Mouse (Mus musculus) bone marrow macrophage, adult 2 months (primary cell): Measurements from ENCODE around the gene Noc4l. TPM values are rescaled to one million over a fixed set of nuclear protein-coding genes. Genes with fewer than 3 reads are reported as not detected.

Experiments used
- H3K27ac ChIP-seq: 2 replicates; pipeline ENCODE4 v1.5.1; 2012; ENCODE audit warnings: low read depth, low read length; ENCODE audit not compliant: insufficient read depth
- H3K4me1 ChIP-seq: 2 replicates; pipeline ENCODE4 v1.6.1; 2012; ENCODE audit warnings: low read length; ENCODE audit not compliant: control insufficient read depth, insufficient read depth
- H3K4me3 ChIP-seq: 2 replicates; pipeline ENCODE4 v1.5.1; 2012; ENCODE audit warnings: mild to moderate bottlenecking, low read length, moderate library complexity; ENCODE audit not compliant: insufficient read depth
- CTCF ChIP-seq: IDR thresholded peaks from 2 replicates; pipeline ENCODE4 v1.5.1; 2012; ENCODE audit warnings: low read depth, mild to moderate bottlenecking, low read length, moderate library complexity
- POLR2A ChIP-seq: IDR thresholded peaks from 2 replicates; pipeline ENCODE4 v1.6.1; 2012; ENCODE audit warnings: mild to moderate bottlenecking, low read depth, low read length, borderline replicate concordance
- polyA plus RNA-seq: library from polyadenylated mRNA; stranded (reverse); fragments of >200 nt; gene quantifications from 2 replicates; pipeline ENCODE4 v1.2.4, GENCODE M21; 2012; ENCODE audit not compliant: missing spikeins, insufficient read depth, insufficient read length

The Noc4l gene
- polyA plus RNA-seq, 1 experiment: 12.9 TPM

DNA sequence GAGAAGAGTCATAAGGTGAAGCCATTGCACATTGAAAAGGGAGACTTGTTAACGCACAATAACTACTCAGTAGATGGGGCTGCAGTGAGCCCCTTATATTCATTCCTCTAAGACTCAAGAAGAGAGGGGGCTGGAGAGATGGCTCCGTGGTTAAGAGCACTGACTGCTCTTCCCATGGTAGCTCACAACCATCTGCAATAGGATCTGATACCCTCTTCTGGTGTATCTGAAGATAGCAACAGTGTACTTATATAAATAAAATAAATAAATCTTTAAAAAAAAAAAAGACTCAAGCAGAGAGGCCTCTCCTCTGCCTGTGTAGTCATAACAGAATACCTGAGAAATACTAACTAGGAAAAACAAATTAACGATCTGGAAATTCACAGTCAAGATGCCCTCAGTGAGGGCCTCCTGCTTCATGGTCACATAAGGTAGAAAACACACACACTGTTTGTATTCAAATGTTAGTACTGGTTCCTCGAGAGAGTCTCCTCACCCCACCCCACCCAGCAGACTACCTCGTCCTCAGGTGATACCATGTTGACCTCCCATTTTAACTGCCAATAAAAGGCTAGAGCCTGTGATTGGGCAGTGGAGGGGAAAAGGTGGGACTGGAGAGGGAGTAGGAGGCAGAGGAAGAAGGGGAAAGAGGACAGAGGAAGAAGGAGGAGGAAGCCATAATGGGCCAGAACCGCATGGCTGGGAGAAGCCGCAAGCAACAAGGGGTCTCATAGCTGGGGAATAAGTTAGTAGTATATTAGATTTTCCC, 14.7 kb downstream of the Noc4l start:
- H3K4me3 ChIP-seq: no peak overlapping the region
- no peaks in the 10 kb centered on the region for H3K4me1 ChIP-seq

DNA sequence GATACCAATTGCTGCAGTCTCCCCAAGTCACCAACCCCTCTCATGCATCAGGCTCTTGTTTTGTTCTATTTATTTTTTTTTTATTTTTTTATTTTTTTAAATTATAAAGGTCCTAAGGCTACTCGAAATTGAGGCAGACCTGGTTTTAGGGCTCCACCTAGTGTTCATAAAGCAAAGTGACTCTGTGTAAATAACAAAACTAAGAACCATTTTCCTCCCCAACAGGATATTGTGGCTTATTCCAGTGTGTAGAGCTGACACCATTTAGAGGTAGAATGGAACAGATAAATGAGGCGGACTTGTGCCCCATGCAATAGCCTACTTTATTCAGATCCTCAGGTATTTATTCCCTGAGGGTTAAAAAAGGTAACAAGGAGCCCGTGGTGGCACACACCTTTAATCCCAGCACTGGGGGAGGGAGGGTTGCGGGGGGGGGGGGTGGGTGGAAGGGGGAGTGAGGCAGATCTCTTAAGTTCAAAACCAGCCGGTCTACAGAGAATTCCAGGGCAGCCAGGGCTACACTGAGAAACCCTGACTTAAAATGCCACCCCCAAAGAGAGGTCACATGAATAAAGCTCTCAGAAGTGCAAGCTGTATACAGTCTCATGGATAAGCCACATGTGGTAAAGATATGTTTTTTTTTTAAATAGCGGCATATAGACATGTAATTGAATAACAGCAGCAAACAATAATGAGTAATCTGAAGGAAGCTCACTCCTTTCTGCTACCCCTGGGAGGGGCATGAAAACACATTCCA, 17.1 kb downstream of the Noc4l start:
- H3K27ac ChIP-seq: no peak overlapping the region
- no peak overlapping the region for H3K4me3 ChIP-seq
- no peak for TF ChIP-seq POLR2A
- no peak for TF ChIP-seq CTCF

More for the DNA sequence above, 14.7 kb downstream of the Noc4l start:
- H3K27ac ChIP-seq: no peak overlapping the region
- TF ChIP-seq CTCF: no peak
- no peak for TF ChIP-seq POLR2A

DNA sequence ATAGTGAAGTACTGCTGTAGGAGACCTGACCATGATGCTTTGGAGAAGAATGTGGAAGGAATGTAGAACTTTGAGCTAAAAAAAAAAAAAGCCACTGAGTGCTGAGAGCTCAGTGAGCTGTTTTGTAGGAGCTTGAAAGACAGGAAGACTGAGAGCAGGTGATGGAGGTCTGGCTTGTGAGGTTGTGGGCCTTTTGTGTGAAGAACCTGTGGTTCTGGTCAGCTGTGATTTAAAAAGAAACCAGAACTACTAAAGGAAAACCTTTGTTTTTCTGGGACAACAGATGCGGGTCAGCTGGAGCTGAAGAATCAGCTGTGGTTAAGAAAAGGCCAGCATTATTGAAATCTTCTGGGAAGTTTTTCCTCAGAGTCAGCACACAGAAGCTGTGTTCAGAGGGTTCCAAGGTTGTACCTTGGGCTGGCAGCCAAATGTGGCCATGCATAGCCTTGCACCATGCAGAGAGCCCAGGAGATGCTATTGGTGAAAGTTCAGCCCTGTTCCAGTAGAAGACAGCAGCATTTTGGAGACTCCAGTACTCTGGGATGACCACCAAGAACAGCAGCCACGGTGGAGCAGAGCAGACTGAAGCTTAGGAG, 23.6 kb downstream of the Noc4l start:
- H3K4me1 ChIP-seq: no peaks in the 10 kb centered on the region
- no peak overlapping the region for H3K4me3 ChIP-seq

More for the DNA sequence above, 17.1 kb downstream of the Noc4l start:
- no peaks in the 10 kb centered on the region for H3K4me1 ChIP-seq

DNA sequence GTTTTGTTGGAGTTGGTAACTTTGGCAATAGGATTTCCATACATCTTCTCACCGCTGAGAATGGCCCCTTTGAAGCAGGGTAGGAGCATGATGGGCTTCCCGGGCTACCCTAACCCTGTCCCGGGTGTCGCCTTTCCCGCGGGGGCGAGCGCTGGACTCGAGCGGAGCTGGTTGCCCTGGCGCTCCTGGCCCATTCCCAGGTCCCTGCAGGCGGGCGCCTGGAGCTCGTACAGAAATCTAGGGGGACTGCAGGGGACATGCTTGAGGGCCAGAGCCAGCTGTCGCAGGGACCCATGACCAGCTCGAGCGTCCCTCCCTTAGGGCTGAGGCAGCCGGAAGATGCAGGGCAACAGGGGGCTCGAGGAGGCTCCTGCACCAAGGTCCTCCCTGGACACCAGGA, 25.1 kb downstream of the Noc4l start:
- Histone ChIP-seq H3K4me3 (no peak overlapping the region), H3K4me1 (no peaks in the 10 kb centered on the region), H3K27ac (no peak overlapping the region)
- TF ChIP-seq CTCF: no peak
- no peak for TF ChIP-seq POLR2A

More for the DNA sequence above, 23.6 kb downstream of the Noc4l start:
- H3K27ac ChIP-seq: no peak overlapping the region
- TF ChIP-seq CTCF (no peak), POLR2A (no peak)

DNA sequence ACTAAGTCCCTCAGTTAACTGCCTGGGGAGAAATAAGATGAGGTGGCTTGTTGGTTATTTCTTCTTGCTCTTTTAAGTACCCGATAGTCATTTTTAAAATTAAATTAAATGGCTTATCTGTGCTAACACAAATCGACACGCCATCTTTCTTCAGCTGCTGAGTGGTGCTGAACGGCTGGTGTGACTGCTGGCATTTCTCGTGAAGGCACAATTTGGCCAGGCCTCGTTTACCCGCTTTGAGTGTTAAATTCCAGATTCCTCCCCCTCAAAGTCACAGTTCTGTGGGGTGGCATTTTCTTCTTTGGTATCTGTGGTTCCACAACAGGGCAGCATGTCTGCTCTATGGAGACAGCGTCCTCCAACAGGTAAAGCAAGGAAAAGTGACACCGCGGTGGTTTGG, 25.9 kb downstream of the Noc4l start:
- no peak for TF ChIP-seq POLR2A
- TF ChIP-seq CTCF: no peak
- H3K4me3 ChIP-seq: no peak overlapping the region
- no peak overlapping the region for H3K27ac ChIP-seq
- H3K4me1 ChIP-seq: no peaks in the 10 kb centered on the region

DNA sequence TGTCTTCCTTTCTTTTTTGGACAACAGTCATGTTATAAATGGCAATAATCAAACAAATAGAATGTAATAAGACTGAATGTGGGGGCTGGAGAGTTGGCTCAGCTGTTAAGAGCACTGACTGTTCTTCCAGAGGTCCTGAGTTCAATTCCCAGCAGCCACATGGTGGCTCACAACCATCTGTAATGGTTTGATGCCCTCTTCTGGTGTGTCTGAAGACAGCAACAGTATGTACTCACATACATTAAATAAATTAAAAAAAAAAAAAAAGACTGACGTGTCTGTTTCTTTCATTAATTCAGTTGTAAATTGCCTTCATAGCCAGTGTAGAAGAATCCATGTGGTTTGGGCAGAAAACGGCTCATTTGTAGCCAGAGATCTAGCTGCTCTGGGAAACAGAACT, 28.9 kb downstream of the Noc4l start:
- Histone ChIP-seq H3K4me3 (no peak overlapping the region), H3K4me1 (no peaks in the 10 kb centered on the region)
- TF ChIP-seq POLR2A (no peak), CTCF (no peak)

DNA sequence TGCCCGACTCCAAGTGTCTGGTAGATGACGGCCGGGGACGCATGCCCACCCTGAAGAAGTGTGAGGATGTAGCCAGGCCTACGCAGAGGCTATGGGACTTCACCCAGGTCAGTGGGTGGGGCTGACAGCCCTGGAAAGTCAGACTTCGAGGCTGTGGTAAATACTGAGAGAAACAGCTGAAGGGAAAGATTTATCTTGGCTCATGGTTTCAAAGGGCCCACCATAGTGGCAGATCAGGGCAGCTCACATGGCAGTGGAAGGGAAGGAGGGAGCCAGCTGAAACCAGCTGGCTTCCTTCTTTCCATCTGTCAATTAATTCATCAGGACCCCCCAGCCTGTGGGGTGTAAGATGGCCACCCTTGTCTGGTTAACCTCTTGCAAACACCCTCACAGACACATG, 34.0 kb downstream of the Noc4l start:
- no peak for TF ChIP-seq POLR2A
- no peak overlapping the region for H3K27ac ChIP-seq
- no peaks in the 10 kb centered on the region for H3K4me1 ChIP-seq
- H3K4me3 ChIP-seq: no peak overlapping the region

More for the DNA sequence above, 28.9 kb downstream of the Noc4l start:
- H3K27ac ChIP-seq: no peak overlapping the region

DNA sequence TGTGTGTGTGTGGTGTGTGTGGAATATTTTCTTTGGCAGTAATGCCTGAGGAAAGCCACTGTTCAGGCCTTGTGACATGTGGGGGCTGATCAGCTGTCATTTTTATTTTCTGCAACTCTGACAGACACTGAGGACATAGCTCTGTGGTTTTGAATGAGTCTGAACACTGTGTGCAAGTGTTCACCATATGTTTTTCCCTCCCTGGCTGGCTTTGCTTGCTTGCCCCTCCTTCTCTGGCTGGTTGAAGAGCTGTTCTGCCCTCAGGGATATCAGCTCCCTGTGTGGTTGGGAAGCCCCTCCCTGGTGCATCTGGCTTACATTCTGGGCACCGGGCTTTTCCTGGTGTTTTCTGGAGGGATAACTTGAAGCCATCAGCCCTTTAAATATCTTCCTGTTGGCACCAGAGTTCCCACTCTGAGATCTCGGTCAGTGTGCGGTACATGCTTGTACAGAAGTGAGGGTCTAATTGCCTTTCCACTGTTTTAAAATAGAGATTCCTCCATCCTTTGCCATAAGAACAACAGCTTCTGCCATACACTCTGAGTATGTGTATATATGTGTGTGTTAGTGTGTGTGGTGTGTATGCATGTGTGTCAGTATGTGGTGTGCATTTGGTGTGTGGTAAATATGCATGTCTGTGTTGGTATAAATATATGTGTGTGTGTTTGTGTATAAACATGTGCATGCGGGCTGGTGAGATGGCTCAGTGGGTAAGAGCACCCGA, 41.6 kb downstream of the Noc4l start:
- H3K27ac ChIP-seq: no peak overlapping the region
- TF ChIP-seq CTCF: no peak
- TF ChIP-seq POLR2A: no peak
- H3K4me3 ChIP-seq: no peak overlapping the region
- peaks cover 20% of the 10 kb centered on the region for H3K4me1 ChIP-seq

DNA sequence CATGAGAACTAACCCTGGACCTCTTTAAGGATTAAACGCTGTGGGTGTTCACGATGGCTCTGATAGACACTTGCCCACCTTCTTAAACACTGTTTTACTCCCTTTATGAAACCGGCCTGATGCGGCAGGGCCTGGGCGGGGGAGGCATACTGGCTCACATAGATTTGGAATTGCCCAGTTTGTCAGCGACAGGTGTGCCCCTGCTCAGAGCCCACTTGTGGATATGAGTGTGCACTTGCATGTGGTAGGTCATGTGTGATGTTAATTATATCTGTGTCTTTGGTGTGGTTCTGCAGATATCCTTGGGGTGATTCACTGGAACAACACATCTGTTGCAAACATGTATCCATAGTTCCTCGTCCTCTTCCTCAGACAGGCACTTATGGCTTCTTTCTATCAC, 42.7 kb downstream of the Noc4l start:
- TF ChIP-seq POLR2A: no peak
- no peak for TF ChIP-seq CTCF
- Histone ChIP-seq H3K27ac (no peak overlapping the region), H3K4me3 (no peak overlapping the region), H3K4me1 (peaks cover 30% of the 10 kb centered on the region)
